Mouse (Mus musculus) kidney, embryonic 14.5 days (tissue): Measurements from ENCODE around the gene Faap24. TPM values are rescaled to one million over a fixed set of nuclear protein-coding genes. Genes with fewer than 3 reads are reported as not detected.

Experiments used
- ATAC-seq: fragments of 200-750 bp; cut with Nextera tagmentation; 2 replicates; pipeline ENCODE4 v1.8.0; 2017; ENCODE audit warnings: moderate number of reproducible peaks, mild to moderate bottlenecking, moderate TSS enrichment, moderate library complexity; ENCODE audit not compliant: low FRiP score, low TSS enrichment
- H3K27ac ChIP-seq: fragments of 300-500 bp; sonication (generic); 2 replicates; pipeline ENCODE4 v1.5.1; 2014; ENCODE audit warnings: low read depth, mild to moderate bottlenecking, low read length, moderate library complexity, mixed read lengths
- H3K27me3 ChIP-seq: fragments of 300-500 bp; sonication (generic); 2 replicates; pipeline ENCODE4 v1.6.1; 2014; ENCODE audit warnings: mild to moderate bottlenecking, low read length; ENCODE audit not compliant: control insufficient read depth, insufficient read depth
- H3K36me3 ChIP-seq: fragments of 300-500 bp; sonication (generic); 2 replicates; pipeline ENCODE4 v1.6.1; 2014; ENCODE audit warnings: low read length, mixed read lengths; ENCODE audit not compliant: control insufficient read depth, insufficient read depth
- H3K4me1 ChIP-seq: fragments of 300-500 bp; sonication (generic); 2 replicates; pipeline ENCODE4 v1.6.1; 2014; ENCODE audit warnings: low read length, mixed read lengths; ENCODE audit not compliant: control insufficient read depth, insufficient read depth
- H3K4me2 ChIP-seq: fragments of 300-500 bp; sonication (generic); replicated peaks from 2 replicates; pipeline ENCODE4 v1.6.1; 2014; ENCODE audit warnings: low read depth, mild to moderate bottlenecking, low read length
- H3K4me3 ChIP-seq: fragments of 300-500 bp; sonication (generic); 2 replicates; pipeline ENCODE4 v1.5.1; 2014; ENCODE audit warnings: mild to moderate bottlenecking, low read length
- H3K9ac ChIP-seq: fragments of 300-500 bp; sonication (generic); 2 replicates; pipeline ENCODE4 v1.6.1; 2014; ENCODE audit warnings: low read depth, mild to moderate bottlenecking, low read length, moderate library complexity
- H3K9me3 ChIP-seq: fragments of 300-500 bp; sonication (generic); 2 replicates; pipeline ENCODE4 v1.6.1; 2016; ENCODE audit warnings: low read length; ENCODE audit not compliant: control insufficient read depth
- WGBS: fragments of 180-500 bp; shearing (Covaris S2); extraction: QIAGEN DNeasy Blood & Tissue Kit; methylation state at CpG from one replicate; pipeline ENCODE4 v1.1.7; 2014; 5-methylcytosine and 5-hydroxymethylcytosine counted together
- polyA plus RNA-seq: library from polyadenylated mRNA; unstranded; fragments of >200 nt; fragmentation: Nextera tagmentation; extraction: Ambion mirVana; gene quantifications from 2 replicates; pipeline ENCODE4 v1.2.1, GENCODE M21; 2014

Faap24 gene
- polyA plus RNA-seq, 1 experiment from 2014 or later, result 18.0 TPM

- no peak overlapping the region for H3K4me3 ChIP-seq
- H3K9ac ChIP-seq, result no peak overlapping the region
- no peaks in the 10 kb centered on the region for H3K27me3 ChIP-seq
- H3K36me3 ChIP-seq, result no peaks in the 10 kb centered on the region
- no peak for ATAC-seq
- WGBS, result 62% methylated on average over 4 of the region's 4 CpGs
- no peaks in the 10 kb centered on the region for H3K9me3 ChIP-seq
- H3K4me1 ChIP-seq, result no peaks in the 10 kb centered on the region; the same call in 1 of the 2 replicates
- no peak overlapping the region for H3K27ac ChIP-seq
- H3K4me2 ChIP-seq, result no peak overlapping the region
Measured at GRCm38 (mm10) chr7:35342498-35342897, 54.1 kb downstream of the Faap24 start.

Other genes starting within 250 kb of the Faap24 start
- 0.47 and 0.70 TPM in 2 replicates for gene Slc7a10, start 210.5 kb downstream of the Faap24 start, polyA plus RNA-seq
- 7.6 and 9.7 TPM in 2 replicates for gene Lrp3, start 181.3 kb downstream of the Faap24 start, polyA plus RNA-seq
- gene Gpatch1, start 78.4 kb downstream of the Faap24 start, polyA plus RNA-seq, result 13.7 and 20.5 TPM in 2 replicates
- 10.2 and 15.7 TPM in 2 replicates for gene Rhpn2, start 62.7 kb downstream of the Faap24 start, polyA plus RNA-seq
- gene Cep89, start 199 bp upstream of the Faap24 start, polyA plus RNA-seq, result 40.2 and 59.9 TPM in 2 replicates
- gene Slc7a9, start 52.0 kb upstream of the Faap24 start, polyA plus RNA-seq, result 4.1 and 4.6 TPM in 2 replicates
- 0.26 and 0.30 TPM in 2 replicates for gene Tdrd12, start 140.9 kb upstream of the Faap24 start, polyA plus RNA-seq
- gene Nudt19, start 159.5 kb upstream of the Faap24 start, polyA plus RNA-seq, result 63.7 and 65.5 TPM in 2 replicates
- gene Rgs9bp, start 188.7 kb upstream of the Faap24 start, polyA plus RNA-seq, result 0.17 and 0.28 TPM in 2 replicates
- gene Ankrd27, start 189.4 kb upstream of the Faap24 start, polyA plus RNA-seq, result 15.0 and 37.4 TPM in 2 replicates